Mouse (Mus musculus): ENCODE measurements around the gene Itpr2.

Itpr2 gene

DNA sequence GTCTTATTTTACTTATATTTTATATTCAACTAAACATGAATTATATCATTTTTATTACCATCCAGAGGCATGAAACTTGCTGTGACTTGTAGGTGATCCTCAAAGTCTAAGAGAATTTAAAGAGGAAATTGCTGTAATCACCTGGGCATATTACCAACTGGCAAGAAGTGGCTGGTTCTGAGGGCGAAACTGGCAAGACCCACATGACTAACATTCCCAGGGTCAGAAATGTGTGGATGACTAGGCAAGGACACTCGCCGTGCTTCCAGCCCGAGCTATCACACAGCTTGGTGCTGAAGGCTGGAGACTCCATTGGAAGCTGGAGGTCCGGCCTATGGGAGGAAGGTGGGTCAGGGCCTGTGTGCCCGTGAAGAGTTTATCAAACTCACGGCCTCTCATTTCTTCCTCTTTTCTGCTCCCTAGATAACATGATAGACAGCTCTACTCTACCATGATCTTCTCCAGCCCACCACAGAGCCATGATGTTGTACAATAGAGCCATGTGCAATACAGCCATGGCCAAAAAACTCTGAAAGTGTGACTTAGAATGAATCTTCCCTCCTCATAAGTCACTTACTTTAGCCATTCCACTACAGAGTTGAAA lies 306.1 kb downstream of the Itpr2 start:
- intact Hi-C loops (cut with DNase I), result no loop called here

DNA sequence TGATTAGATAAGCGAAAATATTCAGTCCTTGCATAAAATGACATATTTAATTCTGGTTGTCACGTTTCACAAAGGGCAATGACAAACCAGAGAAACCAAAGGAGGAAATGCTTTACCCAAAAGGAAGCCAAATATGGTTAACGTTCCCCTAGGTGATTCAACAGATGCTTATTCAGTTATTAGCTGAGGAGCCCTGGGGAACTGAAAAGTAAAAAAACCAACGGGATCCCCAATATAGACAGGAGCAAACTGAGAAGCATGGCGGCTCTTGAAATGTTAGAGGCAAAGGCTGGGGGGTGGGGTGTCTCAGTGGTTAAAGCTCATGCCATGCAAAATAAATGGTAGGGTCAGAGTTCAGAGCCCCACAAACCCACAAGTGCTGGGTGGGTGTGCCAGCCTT lies 310.1 kb downstream of the Itpr2 start:
- intact Hi-C loops (cut with DNase I), result no loop called here

DNA sequence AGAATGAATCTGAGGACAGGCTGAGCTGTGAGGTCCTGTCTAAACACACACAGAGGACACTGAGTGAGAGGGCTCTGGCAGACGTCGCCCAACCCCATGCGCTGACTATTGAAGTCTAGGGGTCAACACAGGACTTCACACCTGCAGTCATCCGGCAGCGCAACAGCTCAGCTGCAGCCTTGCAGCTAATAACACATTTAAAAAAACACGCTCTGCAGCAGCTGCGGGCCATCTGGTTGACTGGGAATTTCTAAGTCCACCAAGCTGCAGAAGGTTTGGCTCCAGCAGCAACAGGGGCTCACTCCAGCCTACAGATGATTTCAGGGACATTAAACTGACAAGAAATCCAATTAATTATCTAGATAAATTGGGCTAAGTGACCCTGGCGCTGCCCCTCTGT lies 312.0 kb downstream of the Itpr2 start:
- intact Hi-C loops (cut with DNase I), result no loop called here

DNA sequence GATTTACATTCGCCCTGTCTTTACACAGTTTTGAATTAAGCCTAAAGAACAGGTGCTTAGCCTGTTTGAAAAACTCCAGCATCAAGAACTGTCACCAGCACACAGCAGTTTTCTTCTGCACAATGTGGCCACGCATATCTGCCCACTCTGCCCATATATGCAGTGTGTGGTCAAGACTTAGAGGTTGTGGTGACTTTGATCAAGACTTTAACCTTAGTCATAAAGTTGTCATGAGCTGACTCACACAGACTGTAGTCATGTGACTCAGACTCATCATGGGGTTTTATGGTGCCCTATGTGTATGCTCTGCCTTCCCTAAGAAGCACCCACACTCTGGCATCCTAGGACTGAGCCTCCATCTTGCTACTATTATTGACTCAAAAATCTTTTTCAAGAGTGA lies 316.5 kb downstream of the Itpr2 start:
- intact Hi-C loops (cut with DNase I), result no loop called here

DNA sequence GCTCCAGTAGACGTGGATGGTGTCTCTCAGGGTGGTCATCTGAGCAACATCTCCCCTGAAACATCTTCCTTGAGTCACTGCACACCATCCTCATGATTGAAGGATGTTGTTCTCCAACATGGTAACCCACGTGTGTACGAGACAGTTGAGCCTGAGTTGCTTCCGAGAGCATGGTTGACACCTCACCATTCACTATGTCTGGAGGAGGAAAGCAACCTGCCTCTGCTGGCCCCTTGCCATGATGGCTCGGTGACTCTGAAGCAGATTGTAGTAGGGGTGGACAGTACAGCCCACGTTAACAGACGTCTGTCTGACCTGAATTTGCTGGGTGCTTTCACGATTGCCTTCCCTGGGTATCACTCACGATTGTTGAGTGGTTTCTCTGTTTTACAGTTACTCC lies 317.3 kb downstream of the Itpr2 start:
- intact Hi-C loops (cut with DNase I), result no loop called here

DNA sequence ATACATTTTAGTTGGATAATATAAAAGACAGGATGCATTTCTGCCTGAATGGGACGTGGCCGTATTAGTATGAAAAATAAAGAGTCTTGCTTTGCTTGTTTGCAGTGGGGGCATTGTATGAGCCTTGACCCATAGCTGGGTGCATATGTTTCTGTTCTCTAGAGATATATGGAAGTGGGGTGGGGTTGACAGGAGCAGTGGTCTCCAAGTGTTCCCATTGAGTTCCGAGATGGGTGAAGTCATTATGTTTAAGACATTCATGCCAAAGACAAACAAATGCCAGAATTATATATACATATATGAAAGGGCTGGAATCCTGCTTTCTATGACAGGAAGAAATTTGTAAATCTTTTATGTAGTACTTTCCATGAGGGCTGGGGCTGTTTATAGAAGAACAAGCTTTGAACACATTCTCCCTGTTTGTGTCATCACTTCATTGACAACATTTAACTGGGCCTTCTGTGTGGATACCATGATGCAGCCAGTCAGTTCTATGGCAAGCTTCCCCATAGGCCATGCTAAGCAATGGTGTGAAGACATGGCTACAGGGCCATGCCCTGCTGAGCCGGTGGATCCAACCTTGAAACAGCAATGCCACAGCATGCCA lies 327.3 kb downstream of the Itpr2 start:
- intact Hi-C loops (cut with DNase I), result no loop called here

DNA sequence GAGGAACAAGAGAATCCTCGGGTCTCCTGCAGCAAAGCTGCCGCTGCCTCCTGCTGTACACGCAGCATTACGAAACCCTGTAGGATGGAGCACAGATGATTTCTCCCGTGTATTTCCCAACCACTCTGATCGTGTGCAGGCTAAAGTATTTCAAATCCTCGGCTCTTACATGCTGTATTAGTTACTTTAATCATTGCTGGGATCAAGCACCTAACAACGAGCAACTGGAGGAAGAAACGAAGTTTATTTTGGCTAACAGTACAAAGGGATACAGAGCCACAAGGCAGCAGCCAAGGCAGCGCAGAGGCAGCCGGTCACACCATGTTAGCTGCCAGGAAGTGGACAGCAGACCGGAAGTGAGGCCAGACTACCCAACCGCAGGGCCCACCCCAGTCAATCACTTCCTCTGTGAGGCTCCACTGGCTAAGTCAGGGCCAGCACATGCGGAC lies 331.4 kb downstream of the Itpr2 start:
- intact Hi-C loops (cut with DNase I), result no loop called here

DNA sequence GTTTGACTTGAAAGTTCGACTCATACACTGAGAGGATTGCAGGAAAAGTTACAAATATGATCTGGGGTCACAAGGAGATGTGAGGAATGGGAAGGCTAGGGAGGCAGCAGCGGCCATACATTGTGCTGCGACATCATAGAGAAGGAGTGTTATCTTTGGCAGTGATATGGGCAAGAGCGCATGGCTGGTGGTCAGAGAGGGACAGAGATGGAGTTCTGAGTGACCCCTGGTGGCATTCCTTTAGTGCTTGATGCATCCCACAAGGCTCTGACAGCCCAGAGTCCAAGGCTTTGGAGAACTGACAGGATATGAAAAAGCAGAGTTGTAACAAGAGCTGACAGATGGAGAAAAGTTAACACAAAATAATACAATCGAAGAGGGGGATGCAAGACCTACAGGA lies 334.8 kb downstream of the Itpr2 start:
- intact Hi-C loops (cut with DNase I), result no loop called here

DNA sequence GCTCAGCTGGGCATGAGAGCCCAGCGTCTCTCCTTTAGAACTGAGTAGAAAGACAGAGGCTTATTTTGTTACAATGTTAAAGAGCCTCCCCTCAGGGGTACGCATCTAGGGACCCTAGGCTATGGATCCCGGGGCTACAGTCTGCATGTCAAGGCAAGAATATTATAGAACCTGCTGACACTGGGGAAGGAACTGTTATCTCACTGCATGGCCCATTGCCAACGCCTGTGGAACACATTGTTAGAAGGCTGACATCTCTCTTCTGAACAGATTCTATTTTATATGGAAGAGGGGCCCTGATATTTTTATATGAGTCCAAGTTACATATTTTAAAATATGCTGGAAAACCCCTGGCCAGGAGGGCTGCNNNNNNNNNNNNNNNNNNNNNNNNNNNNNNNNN lies 342.4 kb downstream of the Itpr2 start:
- intact Hi-C loops (cut with DNase I), result no loop called here

DNA sequence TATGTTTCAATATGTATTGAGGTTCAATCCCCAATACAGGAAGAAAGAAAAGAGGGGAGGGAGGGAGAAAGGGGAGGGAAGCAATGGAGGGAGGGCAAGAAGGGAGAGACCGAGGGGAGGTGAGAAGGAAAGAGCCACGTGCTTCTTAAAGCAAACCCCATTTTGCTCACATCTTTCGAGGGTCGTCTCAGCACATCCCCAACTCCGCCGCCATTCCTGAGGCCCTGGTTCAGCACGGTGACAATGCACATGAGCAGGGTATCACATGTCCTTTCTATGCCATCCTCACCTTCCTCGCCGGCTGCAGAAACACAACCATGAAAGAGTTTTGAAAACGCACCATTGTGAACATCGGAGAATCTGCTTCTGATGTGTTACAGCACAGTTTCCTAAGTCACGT lies 343.3 kb downstream of the Itpr2 start:
- intact Hi-C loops (cut with DNase I), result no loop called here

DNA sequence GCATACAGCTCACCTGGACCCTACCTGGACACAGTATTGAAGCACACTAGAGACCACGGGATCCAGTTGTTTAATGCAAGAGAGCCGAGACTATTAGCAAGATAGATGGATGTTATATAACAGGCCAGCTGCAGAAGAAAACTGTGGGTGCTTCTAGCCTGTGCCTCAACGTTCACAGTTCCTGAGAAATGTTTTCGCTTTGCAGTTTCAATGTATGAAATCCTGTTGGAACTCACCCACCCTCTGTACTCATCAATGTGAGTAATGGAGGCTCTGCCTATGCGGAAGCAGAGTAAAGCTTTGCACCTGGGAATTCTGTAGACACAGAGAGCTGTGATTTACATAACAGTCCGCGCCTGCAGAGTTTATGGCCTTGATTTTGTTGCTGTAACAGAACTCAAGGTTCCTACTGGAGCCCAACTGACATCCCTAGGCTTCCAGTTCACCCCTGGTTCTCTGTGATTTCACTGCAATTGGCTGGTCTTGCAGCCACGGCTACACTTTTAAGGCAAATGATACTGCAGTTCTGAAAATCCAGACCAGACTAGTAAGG lies 344.0 kb downstream of the Itpr2 start:
- intact Hi-C loops (cut with DNase I), result no loop called here

DNA sequence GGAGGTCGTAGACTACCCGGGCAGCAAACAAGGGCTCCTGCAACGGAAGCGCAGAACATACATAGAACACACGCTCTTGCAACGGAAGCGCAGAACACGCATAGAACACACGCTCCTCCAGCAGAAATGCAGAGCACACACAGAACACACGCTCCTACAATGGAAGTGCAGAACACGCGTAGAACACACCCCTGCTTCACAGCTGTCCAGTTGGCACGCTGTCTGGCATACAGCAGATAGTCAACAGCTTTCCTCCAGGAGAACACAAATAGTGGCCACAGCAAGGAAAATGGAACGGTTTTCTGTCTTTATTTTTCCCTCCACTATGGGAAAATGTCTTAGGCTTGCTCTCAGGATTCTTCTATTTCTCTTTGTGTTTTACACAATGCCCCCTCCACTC lies 344.9 kb downstream of the Itpr2 start:
- intact Hi-C loops (cut with DNase I), result no loop called here

DNA sequence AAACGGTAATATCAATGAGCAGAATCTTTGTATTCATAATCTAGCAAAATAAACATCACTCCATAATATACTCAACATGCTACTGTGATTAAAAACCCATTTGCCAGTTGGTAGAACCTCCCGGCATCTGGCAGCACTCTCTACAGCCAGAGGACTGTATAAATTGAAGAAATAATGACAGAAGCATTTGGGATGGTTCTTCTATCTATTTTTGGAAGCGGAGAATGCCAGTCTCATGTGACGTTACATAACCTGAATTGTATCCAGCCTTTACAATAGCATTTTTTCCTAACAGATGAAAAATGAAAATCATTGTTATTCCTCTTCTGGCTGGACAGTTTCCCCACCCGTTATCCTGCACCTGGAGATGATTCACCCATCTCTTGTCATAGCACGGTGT lies 345.5 kb downstream of the Itpr2 start:
- intact Hi-C loops (cut with DNase I), result no loop called here

DNA sequence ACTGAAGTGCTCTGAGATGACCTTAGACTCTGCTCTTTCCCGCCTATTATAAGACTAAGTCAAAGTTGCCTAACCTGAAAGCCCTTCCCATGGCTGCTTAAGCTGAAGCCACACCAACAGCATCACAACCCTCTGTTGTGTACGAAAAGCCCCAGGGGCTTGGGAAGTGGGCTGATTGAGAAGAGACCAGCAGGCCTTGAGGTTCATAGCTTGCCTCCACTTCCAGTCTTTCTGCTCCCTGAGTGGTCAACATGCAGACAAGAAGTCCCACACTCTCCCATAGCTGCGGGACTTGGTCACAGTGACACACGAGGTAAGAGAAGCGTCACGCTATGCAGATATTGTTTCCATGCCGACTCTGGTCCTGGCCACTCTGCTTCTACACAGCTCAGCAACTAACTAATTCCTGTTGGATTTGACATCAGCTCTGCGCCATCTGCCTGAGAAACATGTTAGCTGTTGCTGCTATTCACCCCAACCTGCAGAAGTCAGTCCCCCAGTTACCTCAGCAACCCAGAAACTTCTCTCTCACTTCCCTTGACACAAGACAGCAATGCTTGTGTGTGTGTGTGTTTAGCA lies 346.8 kb downstream of the Itpr2 start:
- intact Hi-C loops (cut with DNase I), result no loop called here

DNA sequence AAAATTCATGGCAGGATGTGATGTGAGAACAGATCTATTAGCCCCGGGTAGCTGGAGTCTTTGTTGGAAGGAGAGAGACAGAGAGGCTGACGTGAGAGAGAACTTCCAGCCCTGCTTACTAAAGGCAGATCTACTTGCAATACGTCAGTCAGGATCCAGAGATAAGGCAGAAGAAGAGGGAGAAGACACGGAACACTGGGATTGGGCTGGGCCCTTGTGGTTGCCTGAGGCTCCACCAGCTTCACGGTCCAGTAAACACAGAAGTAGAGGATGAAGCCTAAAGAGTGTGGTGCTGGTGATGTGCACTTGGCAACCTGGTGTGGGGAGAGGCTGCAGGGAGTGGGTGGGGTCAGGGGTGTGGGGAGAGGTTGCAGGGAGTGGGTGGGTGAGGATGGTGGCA lies 349.2 kb downstream of the Itpr2 start:
- intact Hi-C loops (cut with DNase I), result no loop called here

DNA sequence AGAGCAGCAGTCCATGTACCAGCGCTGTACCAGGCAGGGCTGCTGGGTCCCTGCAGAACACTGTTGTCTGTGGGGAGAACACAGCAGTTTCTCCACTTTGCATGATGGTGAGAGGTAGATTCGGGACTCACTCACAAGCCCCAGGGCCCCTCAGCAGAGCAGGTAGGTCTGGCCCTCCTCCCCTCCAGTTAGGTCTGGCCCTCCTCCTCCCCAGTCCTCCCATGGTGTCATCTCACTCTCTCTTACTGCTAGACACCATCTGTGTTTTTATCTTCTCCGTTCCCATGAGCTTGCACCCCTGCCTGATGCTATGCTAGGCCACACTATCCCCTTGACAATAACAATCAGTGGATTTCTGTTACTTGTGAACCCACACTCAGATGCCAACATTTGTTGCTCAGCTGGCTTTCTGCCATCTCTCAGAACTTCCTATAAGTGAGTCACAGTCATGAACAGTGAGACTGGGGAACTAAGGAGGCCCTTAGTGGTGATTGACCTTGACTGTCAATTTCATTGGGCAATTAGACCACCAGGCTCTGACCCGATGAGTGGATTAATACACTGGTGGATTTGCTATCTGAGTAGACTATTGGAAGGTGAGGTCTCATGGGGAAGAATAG lies 360.9 kb downstream of the Itpr2 start:
- intact Hi-C loops (cut with DNase I), result no loop called here

DNA sequence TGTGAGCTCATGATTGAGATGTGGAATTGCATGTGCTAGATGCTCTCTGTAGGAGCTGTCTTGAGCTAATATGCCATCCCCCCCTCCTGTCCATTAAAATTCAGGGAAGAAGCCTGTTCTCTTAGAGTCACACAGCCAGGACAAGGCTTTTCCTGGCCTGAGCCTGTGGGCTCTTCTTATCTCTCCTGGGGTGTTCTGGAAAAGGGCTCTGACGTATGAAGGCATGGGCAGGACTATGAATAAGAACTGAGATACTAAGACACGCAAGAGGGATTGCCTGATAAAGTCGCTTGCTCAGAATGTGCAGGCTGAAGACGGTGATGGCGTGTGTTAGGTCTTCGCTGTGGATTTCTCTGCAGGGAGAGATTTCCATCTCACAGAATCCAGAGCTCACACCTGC lies 361.9 kb downstream of the Itpr2 start:
- intact Hi-C loops (cut with DNase I), result no loop called here

DNA sequence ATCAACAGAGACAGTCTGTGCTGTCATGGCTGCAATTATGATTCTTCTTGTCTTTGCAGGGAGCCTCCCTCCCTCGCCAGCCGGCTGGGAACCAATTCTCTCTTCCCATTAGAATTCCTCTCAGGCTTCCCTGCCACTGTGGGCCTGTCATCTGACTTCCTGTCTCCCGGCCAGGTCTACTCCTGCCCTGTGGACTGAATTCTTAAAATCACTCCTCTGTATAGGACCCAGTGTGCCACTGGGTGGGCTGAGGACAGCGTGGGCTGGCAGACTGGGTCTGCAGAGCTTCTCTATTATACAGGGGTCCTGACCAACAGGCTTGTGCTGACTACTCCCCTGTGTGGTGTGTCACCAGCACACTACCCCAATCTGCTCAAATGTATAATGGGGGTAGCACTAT lies 365.4 kb downstream of the Itpr2 start:
- intact Hi-C loops (cut with DNase I), result no loop called here

DNA sequence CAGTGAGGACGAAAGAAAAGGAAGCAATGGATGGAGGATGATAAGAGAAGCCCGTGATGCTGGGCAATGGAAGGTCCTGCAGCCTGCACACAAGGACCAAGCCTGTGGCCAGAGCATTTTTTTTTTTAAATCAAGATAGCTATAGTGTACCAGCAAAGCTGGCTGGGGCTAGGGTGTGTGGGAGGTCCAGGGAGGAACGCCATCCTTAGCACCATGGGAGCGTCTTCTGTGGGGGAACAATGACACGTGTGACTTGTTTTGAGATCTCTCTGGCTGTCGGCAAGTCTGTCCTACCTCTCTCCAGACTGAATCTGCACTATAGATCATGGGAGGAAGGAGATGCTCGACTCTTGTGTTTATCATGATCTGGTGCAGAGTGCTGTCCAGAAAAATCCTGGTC lies 365.8 kb downstream of the Itpr2 start:
- intact Hi-C loops (cut with DNase I), result no loop called here

DNA sequence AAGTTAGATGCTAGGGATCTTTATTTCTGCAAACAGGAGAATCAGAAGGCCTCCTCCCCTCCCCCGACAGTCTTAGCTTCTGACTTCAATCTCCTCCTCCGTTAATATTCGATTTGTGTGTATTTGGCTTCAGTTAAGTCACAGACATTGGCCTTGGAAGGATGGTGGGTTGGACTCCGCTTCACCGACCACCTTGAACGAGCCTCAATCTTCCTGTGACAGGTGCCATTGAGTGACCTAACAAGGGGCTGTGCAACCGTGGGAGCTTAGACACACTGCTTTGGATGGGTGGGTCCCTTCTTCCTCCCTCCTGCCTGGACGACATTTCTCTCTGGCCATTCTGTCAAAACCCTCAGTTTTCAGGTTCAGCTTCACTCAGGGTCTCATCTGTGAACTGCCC lies 366.7 kb downstream of the Itpr2 start:
- intact Hi-C loops (cut with DNase I), result no loop called here

DNA sequence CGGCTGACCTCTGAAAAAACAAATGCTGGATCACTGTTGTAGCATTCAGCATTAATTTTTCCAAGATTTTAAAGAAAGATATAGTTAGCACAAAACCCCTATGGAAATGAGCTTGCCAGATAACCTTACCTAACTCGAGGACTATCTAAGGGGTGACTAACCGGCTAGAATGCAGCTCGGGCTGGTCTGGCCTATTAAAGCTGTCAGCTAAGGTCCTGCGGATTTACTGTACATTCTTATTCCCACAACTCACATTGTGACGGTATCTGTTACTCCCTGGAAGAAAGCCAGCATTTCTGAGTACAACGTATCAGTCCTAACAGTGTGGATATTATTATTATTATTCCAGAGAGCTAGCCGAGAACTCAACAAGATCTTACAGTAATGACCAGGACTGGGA lies 368.1 kb downstream of the Itpr2 start:
- intact Hi-C loops (cut with DNase I), result no loop called here

DNA sequence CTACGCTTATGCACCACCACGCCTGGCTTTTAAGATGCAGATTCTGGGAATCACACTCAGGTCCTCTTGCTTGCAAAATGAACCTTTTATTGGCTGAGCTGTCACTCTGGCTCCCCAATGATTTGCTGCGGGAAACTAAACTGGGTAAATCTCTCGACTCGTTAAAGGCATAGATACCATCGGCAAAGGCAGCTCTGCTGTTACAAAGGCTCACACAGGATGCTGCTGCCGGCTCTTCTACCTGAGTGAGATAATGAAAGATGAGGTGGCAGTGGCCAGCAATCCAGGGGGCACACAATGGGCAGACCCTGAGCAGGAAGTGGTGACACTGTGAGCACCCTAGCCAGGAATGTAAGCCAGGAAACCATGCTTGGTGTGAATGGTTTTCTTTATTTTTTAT lies 373.0 kb downstream of the Itpr2 start:
- intact Hi-C loops (cut with DNase I), result no loop called here

All from adrenal gland (tissue).